Mouse (Mus musculus) forebrain, embryonic 14.5 days (tissue): Measurements from ENCODE around the gene Yars. TPM values are rescaled to one million over a fixed set of nuclear protein-coding genes. Genes with fewer than 3 reads are reported as not detected.

Source experiments
- ATAC-seq: fragments of 200-750 bp; cut with Nextera tagmentation; 2 replicates; pipeline ENCODE4 v1.8.0; 2017; ENCODE audit warnings: mild to moderate bottlenecking, moderate library complexity
- DNase-seq: peaks from one replicate; pipeline ENCODE4 v3.0.0-alpha.2; 2015; ENCODE audit warnings: low spot score
- H3K27ac ChIP-seq: fragments of 300-500 bp; sonication (generic); 2 replicates; pipeline ENCODE4 v1.5.1; 2014; ENCODE audit warnings: low read depth, mild to moderate bottlenecking, control low read depth, low read length, moderate library complexity
- H3K27me3 ChIP-seq: fragments of 300-500 bp; sonication (generic); replicated peaks from 2 replicates; pipeline ENCODE4 v1.6.1; 2014; ENCODE audit warnings: low read length, control low read depth, mixed read lengths; ENCODE audit not compliant: control insufficient read depth, insufficient read depth
- H3K36me3 ChIP-seq: fragments of 300-500 bp; sonication (generic); 2 replicates; pipeline ENCODE4 v1.6.1; 2014; ENCODE audit warnings: low read length, control low read depth; ENCODE audit not compliant: control insufficient read depth, insufficient read depth
- H3K4me1 ChIP-seq: fragments of 300-500 bp; sonication (generic); 2 replicates; pipeline ENCODE4 v1.6.1; 2014; ENCODE audit warnings: antibody characterized with exemption, low read length, control low read depth; ENCODE audit not compliant: control insufficient read depth, insufficient read depth
- H3K4me2 ChIP-seq: fragments of 300-500 bp; sonication (generic); 2 replicates; pipeline ENCODE4 v1.6.1; 2014; ENCODE audit warnings: mild to moderate bottlenecking, control low read depth, low read length
- H3K4me3 ChIP-seq: fragments of 300-500 bp; sonication (generic); 2 replicates; pipeline ENCODE4 v1.5.1; 2014; ENCODE audit warnings: low read depth, low read length, control low read depth
- H3K9ac ChIP-seq: fragments of 300-500 bp; sonication (generic); 2 replicates; pipeline ENCODE4 v1.6.1; 2014; ENCODE audit warnings: mild to moderate bottlenecking, low read length, control low read depth, moderate library complexity
- H3K9me3 ChIP-seq: fragments of 300-500 bp; sonication (generic); replicated peaks from 2 replicates; pipeline ENCODE4 v1.6.1; 2016; ENCODE audit warnings: low read length, control low read depth, mixed read lengths; ENCODE audit not compliant: control insufficient read depth
- WGBS: fragments of 180-500 bp; shearing (Covaris S2); extraction: QIAGEN DNeasy Blood & Tissue Kit; methylation state at CpG from one replicate; pipeline ENCODE4 v1.1.7; 2014; 5-methylcytosine and 5-hydroxymethylcytosine counted together
- polyA plus RNA-seq: library from polyadenylated mRNA; unstranded; fragments of >200 nt; fragmentation: Nextera tagmentation; extraction: Ambion mirVana; gene quantifications from 2 replicates; pipeline ENCODE4 v1.2.1, GENCODE M21; 2014

Yars gene
- polyA plus RNA-seq, 1 experiment from 2014 or later, result 110 TPM

GRCm38 (mm10) chr4:129250759-129251481 is 61.4 kb downstream of the Yars start:
- no peak overlapping the region for H3K9ac ChIP-seq
- H3K36me3 ChIP-seq, result no peaks in the 10 kb centered on the region
- H3K9me3 ChIP-seq, result no peaks in the 10 kb centered on the region
- DNase-seq (no peak), ATAC-seq (no peak)
- WGBS, result 16% methylated on average over 15 of the region's 15 CpGs
- H3K4me2 ChIP-seq, result peak overlapping the region; percentile 20; the same call in 1 of the 2 replicates
- H3K27me3 ChIP-seq, result peaks cover 40% of the 10 kb centered on the region
- peaks cover 6% of the 10 kb centered on the region; the same call in 1 of the 2 replicates for H3K4me1 ChIP-seq
- no peak overlapping the region for H3K4me3 ChIP-seq
- no peak overlapping the region for H3K27ac ChIP-seq

- Histone ChIP-seq H3K4me1 (peaks cover 9% of the 10 kb centered on the region; the same call in 1 of the 2 replicates), H3K9me3 (no peaks in the 10 kb centered on the region), H3K9ac (no peak overlapping the region), H3K4me3 (no peak overlapping the region), H3K4me2 (peak overlapping the region; percentile 20; the same call in 1 of the 2 replicates), H3K27me3 (peaks cover 36% of the 10 kb centered on the region), H3K27ac (no peak overlapping the region), H3K36me3 (no peaks in the 10 kb centered on the region)
- no peak for DNase-seq
- 2% methylated on average over 15 of the region's 15 CpGs for WGBS
- 0 out of 2 replicates have a peak, but pooled peaks have one; percentile 10 for ATAC-seq
These were observed 62.0 kb downstream of the Yars start for GRCm38 (mm10) chr4:129251482-129252125.

- Histone ChIP-seq H3K27ac (no peak overlapping the region), H3K9ac (no peak overlapping the region), H3K4me3 (no peak overlapping the region), H3K9me3 (no peaks in the 10 kb centered on the region), H3K4me2 (no peak overlapping the region), H3K27me3 (peaks cover 28% of the 10 kb centered on the region), H3K36me3 (no peaks in the 10 kb centered on the region), H3K4me1 (peaks cover 11% of the 10 kb centered on the region; the same call in 1 of the 2 replicates)
- DNase-seq, result no peak
- no peak for ATAC-seq
- WGBS, result 81% methylated on average over 2 of the region's 2 CpGs
These were observed 62.9 kb downstream of the Yars start for GRCm38 (mm10) chr4:129252492-129252891.

GRCm38 (mm10) chr4:129254571-129254970 is 65.0 kb downstream of the Yars start:
- Histone ChIP-seq H3K4me3 (no peak overlapping the region), H3K9ac (no peak overlapping the region), H3K27me3 (peaks cover 15% of the 10 kb centered on the region), H3K4me2 (no peak overlapping the region), H3K36me3 (no peaks in the 10 kb centered on the region), H3K9me3 (no peaks in the 10 kb centered on the region), H3K27ac (no peak overlapping the region), H3K4me1 (peaks cover 7% of the 10 kb centered on the region; the same call in 1 of the 2 replicates)
- DNase-seq (no peak), ATAC-seq (no peak)
- WGBS, result 85% methylated on average over 3 of the region's 3 CpGs

- H3K9me3 ChIP-seq, result no peaks in the 10 kb centered on the region
- 32% methylated on average over 8 of the region's 8 CpGs for WGBS
These were observed 67.2 kb downstream of the Yars start for GRCm38 (mm10) chr4:129256450-129257380.

GRCm38 (mm10) chr4:129259101-129259500 is 69.5 kb downstream of the Yars start:
- H3K9ac ChIP-seq, result no peak overlapping the region
- ATAC-seq (no peak), DNase-seq (no peak)
- 58% methylated on average over 4 of the region's 4 CpGs for WGBS
- H3K9me3 ChIP-seq, result no peaks in the 10 kb centered on the region
- H3K4me1 ChIP-seq, result peaks cover 5% of the 10 kb centered on the region; the same call in 1 of the 2 replicates
- no peaks in the 10 kb centered on the region for H3K27me3 ChIP-seq
- H3K4me3 ChIP-seq, result no peak overlapping the region
- H3K36me3 ChIP-seq, result no peaks in the 10 kb centered on the region
- no peak overlapping the region for H3K4me2 ChIP-seq
- H3K27ac ChIP-seq, result no peak overlapping the region

More at GRCm38 (mm10) chr4:129256450-129257380, 67.2 kb downstream of the Yars start:
- Histone ChIP-seq H3K4me1 (peaks cover 5% of the 10 kb centered on the region; the same call in 1 of the 2 replicates), H3K27me3 (no peaks in the 10 kb centered on the region), H3K27ac (no peak overlapping the region), H3K36me3 (no peaks in the 10 kb centered on the region), H3K9ac (no peak overlapping the region), H3K4me3 (no peak overlapping the region), H3K4me2 (no peak overlapping the region)
- ATAC-seq, result no peak
- DNase-seq, result no peak

- ATAC-seq (no peak), DNase-seq (no peak)
- no peak overlapping the region for H3K27ac ChIP-seq
- H3K4me1 ChIP-seq, result peaks cover 5% of the 10 kb centered on the region; the same call in 1 of the 2 replicates
- H3K4me3 ChIP-seq, result no peak overlapping the region
- no peaks in the 10 kb centered on the region for H3K27me3 ChIP-seq
- no peak overlapping the region for H3K4me2 ChIP-seq
- no peaks in the 10 kb centered on the region for H3K36me3 ChIP-seq
- H3K9ac ChIP-seq, result peak overlapping the region; percentile 17; the same call in 1 of the 2 replicates
- H3K9me3 ChIP-seq, result no peaks in the 10 kb centered on the region
- WGBS, result 6% methylated on average over 6 of the region's 6 CpGs
These were observed 71.1 kb downstream of the Yars start for GRCm38 (mm10) chr4:129260678-129261077.

- ATAC-seq, result no peak
- H3K4me2 ChIP-seq, result no peak within 1 kb of the TSS
- H3K9ac ChIP-seq, result peak within 1 kb of the TSS; percentile 17; the same call in 1 of the 2 replicates
- no peak for DNase-seq
- H3K4me1 ChIP-seq, result peaks cover 5% of the 10 kb centered on the region; the same call in 1 of the 2 replicates
- no peaks in the 10 kb centered on the region for H3K36me3 ChIP-seq
- no peak within 1 kb of the TSS for H3K27ac ChIP-seq
- WGBS, result 0% methylated on average over 2 of the region's 4 CpGs
- no peaks in the 10 kb centered on the region for H3K9me3 ChIP-seq
- no peak within 1 kb of the TSS for H3K4me3 ChIP-seq
- H3K27me3 ChIP-seq, result no peaks in the 10 kb centered on the region
These were observed 71.6 kb downstream of the Yars start, which contains the start of gene C77080 for GRCm38 (mm10) chr4:129261196-129261595. TSS of gene C77080 (minus strand) at chr4:129261404.
